Mouse (Mus musculus) liver, embryonic 14.5 days (tissue): Measurements from ENCODE around the gene Adgrl4.

Source experiments
- CTCF ChIP-seq: IDR thresholded peaks from 2 replicates; pipeline ENCODE4 v1.5.1; 2016; ENCODE audit warnings: antibody characterized with exemption, low read depth, control low read depth
- EP300 ChIP-seq: IDR thresholded peaks from 2 replicates; pipeline ENCODE4 v1.6.1; 2016; ENCODE audit warnings: antibody characterized with exemption, low read depth

DNA sequence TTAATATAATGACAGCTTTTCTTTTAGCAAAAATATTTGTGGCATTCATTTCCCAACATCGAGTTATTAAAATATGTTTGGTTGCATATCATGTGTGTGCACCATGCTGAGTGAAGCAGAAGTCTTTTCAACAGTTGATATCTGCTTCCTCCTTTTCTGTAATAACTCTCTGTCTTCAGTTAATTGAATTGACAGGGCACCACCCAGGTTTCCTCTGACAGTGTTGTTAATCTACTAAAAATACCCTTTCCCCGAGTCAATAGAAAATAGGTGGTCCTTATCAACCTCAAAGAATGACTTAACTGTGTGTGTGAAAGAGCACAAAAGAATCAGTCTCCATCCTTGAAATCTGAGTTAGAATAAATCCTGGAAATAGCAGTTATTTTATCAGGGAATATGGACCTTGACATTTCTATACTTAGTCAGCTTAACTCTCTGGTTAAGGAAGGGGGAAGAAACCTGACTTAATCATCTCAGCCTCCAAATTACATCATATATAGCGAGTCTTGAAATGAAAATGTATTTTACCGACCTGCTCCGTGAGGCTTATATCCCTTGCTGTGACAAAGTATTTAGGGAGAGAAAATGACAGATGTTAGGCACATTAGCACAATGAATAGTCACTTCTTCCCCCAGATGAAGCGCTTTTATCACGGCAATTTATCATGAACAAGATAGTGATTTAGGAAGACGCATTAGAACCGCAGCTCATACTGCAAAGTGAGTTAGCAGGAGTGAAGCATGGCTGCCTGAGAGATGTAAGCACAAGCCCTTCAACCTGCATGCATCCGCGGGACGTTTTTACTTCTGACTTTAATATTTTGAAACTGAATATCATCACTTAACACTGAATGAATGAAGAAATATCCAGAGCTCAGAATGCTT lies 19.8 kb upstream of the Adgrl4 start:
- TF ChIP-seq CTCF = no peak
- no peak for TF ChIP-seq EP300
